Mouse (Mus musculus) midbrain, embryonic 11.5 days (tissue): ENCODE results near the gene Slc22a30. TPM values are rescaled to one million over a fixed set of nuclear protein-coding genes. Genes with fewer than 3 reads are reported as not detected.
"Not testable (repeated sequence)": the region's sequence is repeated elsewhere in the genome, so short reads cannot be mapped to it uniquely, and the experiment has no call there.

Experiments used
- ATAC-seq: fragments of 200-750 bp; cut with Nextera tagmentation; 2 replicates; pipeline ENCODE4 v1.8.0; 2017; ENCODE audit warnings: moderate TSS enrichment, moderate library complexity; ENCODE audit not compliant: low FRiP score
- DNase-seq: peaks from one replicate; pipeline ENCODE4 v3.0.0; 2015; ENCODE audit warnings: low spot score; ENCODE audit errors: missing footprints
- H3K27ac ChIP-seq: fragments of 300-500 bp; sonication (generic); 2 replicates; pipeline ENCODE4 v1.5.1; 2014; ENCODE audit warnings: low read depth, low read length
- H3K27me3 ChIP-seq: fragments of 300-500 bp; sonication (generic); 2 replicates; pipeline ENCODE4 v1.6.1; 2014; ENCODE audit warnings: mild to moderate bottlenecking, low read length, moderate library complexity, mixed read lengths; ENCODE audit not compliant: control insufficient read depth, insufficient read depth
- H3K36me3 ChIP-seq: fragments of 300-500 bp; sonication (generic); 2 replicates; pipeline ENCODE4 v1.6.1; 2014; ENCODE audit warnings: mild to moderate bottlenecking, low read length, moderate library complexity, mixed read lengths; ENCODE audit not compliant: control insufficient read depth, insufficient read depth
- H3K4me1 ChIP-seq: fragments of 300-500 bp; sonication (generic); 2 replicates; pipeline ENCODE4 v1.6.1; 2014; ENCODE audit warnings: low read length; ENCODE audit not compliant: control insufficient read depth, insufficient read depth
- H3K4me2 ChIP-seq: fragments of 300-500 bp; sonication (generic); 2 replicates; pipeline ENCODE4 v1.6.1; 2014; ENCODE audit warnings: mild to moderate bottlenecking, moderate library complexity
- H3K4me3 ChIP-seq: fragments of 300-500 bp; sonication (generic); 2 replicates; pipeline ENCODE4 v1.5.1; 2014; ENCODE audit warnings: low read depth, low read length
- H3K9ac ChIP-seq: fragments of 300-500 bp; sonication (generic); 2 replicates; pipeline ENCODE4 v1.6.1; 2014; ENCODE audit warnings: low read length
- H3K9me3 ChIP-seq: fragments of 300-500 bp; sonication (generic); 2 replicates; pipeline ENCODE4 v1.6.1; 2016; ENCODE audit warnings: low read length; ENCODE audit not compliant: control insufficient read depth
- WGBS: fragments of 180-500 bp; shearing (Covaris S2); extraction: QIAGEN DNeasy Blood & Tissue Kit; methylation state at CpG from one replicate; pipeline ENCODE4 v1.1.7; 2014; 5-methylcytosine and 5-hydroxymethylcytosine counted together
- polyA plus RNA-seq: library from polyadenylated mRNA; unstranded; fragments of >200 nt; fragmentation: Nextera tagmentation; extraction: Ambion mirVana; gene quantifications from 2 replicates; pipeline ENCODE4 v1.2.1, GENCODE M21; 2014

The Slc22a30 gene
- polyA plus RNA-seq: not detected in 2 replicates

- not testable (repeated sequence) for H3K36me3 ChIP-seq
Measured at GRCm38 (mm10) chr19:8405011-8405410, at the start of gene Slc22a30. TSS of gene Slc22a30 (minus strand) at chr19:8405111.

GRCm38 (mm10) chr19:8448321-8448720, 43.4 kb upstream of the Slc22a30 start:
- Histone ChIP-seq H3K36me3 (no peaks in the 10 kb centered on the region), H3K4me2 (no peak overlapping the region), H3K9ac (no peak overlapping the region), H3K27ac (no peak overlapping the region), H3K4me1 (no peaks in the 10 kb centered on the region), H3K4me3 (no peak overlapping the region), H3K27me3 (no peaks in the 10 kb centered on the region), H3K9me3 (no peaks in the 10 kb centered on the region; the same call in 1 of the 2 replicates)
- DNase-seq: no peak
- WGBS: 78% methylated on average over 2 of the region's 2 CpGs
- ATAC-seq: no peak

More at GRCm38 (mm10) chr19:8405011-8405410, at the start of gene Slc22a30:
- not testable (repeated sequence) for H3K9ac ChIP-seq, H3K4me2 ChIP-seq, DNase-seq, H3K4me3 ChIP-seq, H3K27ac ChIP-seq, H3K4me1 ChIP-seq, H3K9me3 ChIP-seq, H3K27me3 ChIP-seq, ATAC-seq
- WGBS: 88% methylated on average over 1 of the region's 2 CpGs

DNA sequence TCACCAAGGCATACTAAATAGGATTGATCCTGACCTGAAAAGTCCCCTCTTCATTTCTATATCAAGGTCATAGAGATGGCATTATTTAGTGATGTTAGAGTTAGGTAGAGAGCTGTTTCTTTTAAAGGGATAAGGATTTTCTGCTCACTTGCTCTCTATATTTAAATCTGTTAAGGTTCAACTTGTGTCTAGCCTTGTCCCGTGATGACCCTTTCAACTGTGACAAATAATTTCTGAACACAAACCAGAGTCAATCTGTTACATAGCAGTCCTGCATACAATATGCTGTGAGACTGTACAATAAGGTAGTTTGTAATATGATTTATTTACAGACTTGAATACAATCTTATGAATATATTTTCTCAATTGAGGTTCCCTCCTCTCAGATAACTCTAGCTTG, 42.6 kb upstream of the Slc22a30 start:
- ATAC-seq: no peak
- H3K4me1 ChIP-seq: no peaks in the 10 kb centered on the region
- H3K4me2 ChIP-seq: no peak overlapping the region
- H3K27ac ChIP-seq: no peak overlapping the region
- H3K9ac ChIP-seq: no peak overlapping the region
- no peaks in the 10 kb centered on the region for H3K36me3 ChIP-seq
- WGBS: 73% methylated on average over 1 of the region's 1 CpGs
- DNase-seq: no peak
- no peaks in the 10 kb centered on the region for H3K27me3 ChIP-seq
- no peak overlapping the region for H3K4me3 ChIP-seq
- H3K9me3 ChIP-seq: no peaks in the 10 kb centered on the region; the same call in 1 of the 2 replicates

DNA sequence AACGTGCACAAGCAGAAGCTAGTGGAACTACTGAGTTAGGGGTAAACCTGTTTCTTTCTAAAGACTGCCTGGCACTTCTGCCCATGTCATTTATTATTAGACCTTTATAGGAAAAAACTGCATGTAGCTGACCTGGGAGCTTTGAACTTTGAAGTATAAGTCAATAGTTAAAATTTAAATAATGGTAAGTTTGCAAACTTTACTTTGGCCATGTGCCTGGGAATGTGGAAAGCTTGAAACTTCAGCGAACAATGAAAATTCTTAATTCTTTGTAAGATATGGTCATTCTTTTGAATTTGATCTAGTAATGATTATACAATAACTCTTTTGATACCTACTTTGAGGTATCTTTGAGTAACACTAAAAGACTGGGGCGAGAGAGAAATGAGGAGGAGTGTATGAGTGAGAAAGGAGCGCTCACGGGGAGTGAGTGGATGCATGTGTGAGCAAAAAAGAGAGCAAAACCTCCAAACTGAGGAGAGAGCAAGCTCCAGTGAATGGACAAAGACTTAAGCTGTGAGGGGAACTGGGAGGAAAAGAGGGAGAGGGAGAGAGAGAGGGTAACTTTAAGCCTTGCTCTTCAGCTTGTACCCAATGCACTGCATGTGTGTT, 26.2 kb upstream of the Slc22a30 start:
- DNase-seq (no peak), ATAC-seq (no peak)
- Histone ChIP-seq H3K9me3 (no peaks in the 10 kb centered on the region), H3K27ac (no peak overlapping the region), H3K9ac (no peak overlapping the region), H3K4me2 (no peak overlapping the region), H3K27me3 (no peaks in the 10 kb centered on the region), H3K36me3 (no peaks in the 10 kb centered on the region), H3K4me1 (no peaks in the 10 kb centered on the region), H3K4me3 (no peak overlapping the region)
- 88% methylated on average over 5 of the region's 5 CpGs for WGBS

DNA sequence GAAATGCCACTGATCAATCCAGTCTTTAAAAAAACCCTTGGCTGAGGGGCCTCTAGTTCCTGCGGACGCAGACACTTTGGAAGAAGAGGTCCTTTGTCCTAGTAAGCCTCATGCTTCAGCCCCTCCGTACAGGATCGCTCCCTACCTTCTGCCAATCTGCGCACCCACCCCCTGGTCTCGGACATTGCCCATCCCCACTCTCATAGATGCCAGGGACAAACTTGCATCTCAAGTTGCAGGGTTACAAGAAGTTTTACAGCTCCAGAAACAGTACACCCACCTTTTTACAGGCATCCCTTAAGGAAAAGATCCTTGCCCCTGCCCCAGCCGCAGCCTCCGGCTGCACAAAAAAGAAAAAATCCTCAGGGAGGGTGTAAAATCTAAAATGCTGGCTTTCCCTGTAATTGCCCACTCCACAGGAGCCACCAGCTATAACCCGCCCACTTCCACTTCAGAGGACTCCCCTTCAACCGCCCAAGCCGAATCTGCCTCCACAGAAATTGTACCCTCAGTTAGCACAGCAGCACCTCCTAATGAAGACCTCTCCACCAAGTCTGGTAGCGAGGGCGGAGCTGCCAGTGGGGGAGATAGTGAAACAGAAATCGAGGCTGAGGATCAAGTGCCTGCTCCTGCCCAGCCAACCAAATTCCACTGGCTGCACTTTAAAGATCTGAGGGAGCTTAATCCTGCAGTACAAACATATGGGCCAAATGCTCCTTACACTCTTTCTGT, 2.5 kb upstream of the Slc22a30 start:
- DNase-seq, ATAC-seq, H3K9ac ChIP-seq: not testable (repeated sequence)

More for the DNA sequence above, 2.5 kb upstream of the Slc22a30 start:
- not testable (repeated sequence) for H3K27me3 ChIP-seq, H3K4me3 ChIP-seq, H3K9me3 ChIP-seq, H3K4me2 ChIP-seq, H3K27ac ChIP-seq, H3K4me1 ChIP-seq, H3K36me3 ChIP-seq
- WGBS: 57% methylated on average over 14 of the region's 14 CpGs

Other genes with a start within 250 kb of the Slc22a30 start
- gene Slc22a29, start 186.2 kb downstream of the Slc22a30 start, polyA plus RNA-seq: not detected in 2 replicates
- 0.28 and 0.33 TPM in 2 replicates for gene Slc22a8, start 186.1 kb upstream of the Slc22a30 start, polyA plus RNA-seq
- 0.42 and 0.51 TPM in 2 replicates for gene Slc22a6, start 212.9 kb upstream of the Slc22a30 start, polyA plus RNA-seq